Mouse (Mus musculus) neural tube, embryonic 15.5 days (tissue): ENCODE measurements around the gene Tnfaip2. TPM values are rescaled to one million over a fixed set of nuclear protein-coding genes. Genes with fewer than 3 reads are reported as not detected.

Source experiments
- ATAC-seq: fragments of 200-750 bp; cut with Nextera tagmentation; 2 replicates; pipeline ENCODE4 v1.8.0; 2017; ENCODE audit warnings: mild to moderate bottlenecking, moderate TSS enrichment, moderate library complexity; ENCODE audit not compliant: low FRiP score
- H3K27ac ChIP-seq: fragments of 300-500 bp; sonication (generic); replicated peaks from 2 replicates; pipeline ENCODE4 v1.5.1; 2015; ENCODE audit warnings: mild to moderate bottlenecking, inconsistent platforms
- H3K27me3 ChIP-seq: fragments of 300-500 bp; sonication (generic); replicated peaks from 2 replicates; pipeline ENCODE4 v1.6.1; 2015; ENCODE audit warnings: inconsistent platforms
- H3K36me3 ChIP-seq: fragments of 300-500 bp; sonication (generic); 2 replicates; pipeline ENCODE4 v1.6.1; 2015; ENCODE audit warnings: inconsistent platforms
- H3K4me1 ChIP-seq: fragments of 300-500 bp; sonication (generic); 2 replicates; pipeline ENCODE4 v1.6.1; 2015; ENCODE audit warnings: inconsistent platforms
- H3K4me2 ChIP-seq: fragments of 300-500 bp; sonication (generic); 2 replicates; pipeline ENCODE4 v1.6.1; 2015; ENCODE audit warnings: inconsistent platforms, mild to moderate bottlenecking, moderate library complexity
- H3K4me3 ChIP-seq: fragments of 300-500 bp; sonication (generic); replicated peaks from 2 replicates; pipeline ENCODE4 v1.5.1; 2015; ENCODE audit warnings: mild to moderate bottlenecking, inconsistent platforms
- H3K9ac ChIP-seq: fragments of 300-500 bp; sonication (generic); replicated peaks from 2 replicates; pipeline ENCODE4 v1.6.1; 2015; ENCODE audit warnings: mild to moderate bottlenecking, inconsistent platforms
- H3K9me3 ChIP-seq: fragments of 300-500 bp; sonication (generic); replicated peaks from 2 replicates; pipeline ENCODE4 v1.6.1; 2016; ENCODE audit warnings: inconsistent platforms
- WGBS: fragments of 180-500 bp; shearing (Covaris S2); methylation state at CpG from one replicate; pipeline ENCODE4 v1.1.7; 2015; ENCODE audit warnings: mixed read lengths; 5-methylcytosine and 5-hydroxymethylcytosine counted together
- polyA plus RNA-seq: library from polyadenylated mRNA; unstranded; fragments of >200 nt; fragmentation: Nextera tagmentation; extraction: Ambion mirVana; gene quantifications from 2 replicates; pipeline ENCODE4 v1.2.1, GENCODE M21; 2015

The Tnfaip2 gene
- polyA plus RNA-seq, 1 experiment from 2014 or later: 1.00 TPM

DNA sequence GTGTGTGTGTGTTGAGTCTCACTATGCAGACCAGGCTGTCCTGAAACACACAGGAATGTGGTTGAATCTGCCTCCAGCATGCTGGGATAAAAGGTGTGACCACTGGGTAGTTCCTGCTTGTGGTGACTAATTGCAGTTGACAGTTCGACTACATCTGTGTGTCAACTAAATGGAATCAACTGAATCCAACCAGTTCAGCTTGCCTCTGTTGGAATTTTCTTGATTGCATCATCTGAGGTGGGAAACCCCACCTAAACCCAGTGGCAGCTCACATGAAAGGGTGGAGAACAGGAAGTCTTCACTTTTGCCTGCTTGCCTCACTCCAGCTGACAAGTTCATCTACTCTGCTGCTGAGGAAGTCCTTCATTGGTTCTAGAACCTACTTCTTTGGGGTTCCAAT, 28.9 kb downstream of the Tnfaip2 start:
- WGBS: 81% methylated on average over 1 of the region's 1 CpGs
- Histone ChIP-seq H3K4me2 (no peak overlapping the region), H3K27me3 (peaks cover 4% of the 10 kb centered on the region; the same call in 1 of the 2 replicates), H3K4me1 (peaks cover 20% of the 10 kb centered on the region; the same call in 1 of the 2 replicates), H3K9ac (no peak overlapping the region), H3K36me3 (no peaks in the 10 kb centered on the region), H3K4me3 (no peak overlapping the region), H3K9me3 (no peaks in the 10 kb centered on the region), H3K27ac (no peak overlapping the region)
- no peak for ATAC-seq

DNA sequence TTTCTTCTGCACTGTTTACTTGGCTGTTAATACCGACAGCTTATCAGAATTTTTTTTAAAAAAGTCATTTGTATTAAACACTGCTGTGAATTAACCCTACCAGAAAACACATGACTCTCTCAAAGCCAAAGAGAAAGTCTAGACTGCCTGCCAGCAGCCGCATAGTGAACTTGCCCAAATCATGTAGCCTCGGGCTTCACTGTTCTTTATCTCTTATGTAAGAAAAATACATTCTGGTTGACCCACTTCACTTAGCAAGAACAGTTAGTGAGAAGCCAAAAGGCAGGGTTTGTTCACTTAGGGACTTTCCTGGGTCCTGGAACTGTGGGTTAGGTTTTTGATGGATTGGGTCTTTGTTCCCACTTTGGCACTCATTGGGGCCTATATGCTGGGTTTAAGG, 29.5 kb downstream of the Tnfaip2 start:
- WGBS: 92% methylated on average over 3 of the region's 3 CpGs
- Histone ChIP-seq H3K9me3 (no peaks in the 10 kb centered on the region), H3K27ac (no peak overlapping the region), H3K4me3 (no peak overlapping the region), H3K36me3 (no peaks in the 10 kb centered on the region), H3K9ac (no peak overlapping the region), H3K4me2 (no peak overlapping the region), H3K27me3 (peaks cover 4% of the 10 kb centered on the region; the same call in 1 of the 2 replicates), H3K4me1 (peaks cover 20% of the 10 kb centered on the region; the same call in 1 of the 2 replicates)
- ATAC-seq: no peak

DNA sequence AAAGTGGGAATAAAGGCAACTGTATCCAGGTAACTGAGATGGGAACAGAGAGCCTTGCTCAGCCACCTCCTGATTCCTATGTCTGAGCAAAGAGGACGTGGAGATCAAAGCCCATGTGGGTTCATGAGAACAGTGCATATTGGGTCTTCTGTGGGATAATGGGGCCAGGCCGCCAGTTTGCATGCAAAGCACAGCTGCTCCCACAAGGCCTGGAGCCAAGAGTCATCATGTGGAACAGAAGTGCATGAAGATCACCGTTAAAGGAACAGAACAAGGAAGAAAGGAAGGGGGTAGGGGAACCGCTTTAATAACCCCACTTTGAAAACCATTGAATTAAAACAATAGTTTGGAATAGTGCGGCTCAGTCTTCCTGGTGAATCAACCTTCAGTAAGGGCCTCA, 30.6 kb downstream of the Tnfaip2 start:
- Histone ChIP-seq H3K36me3 (no peaks in the 10 kb centered on the region), H3K4me3 (no peak overlapping the region), H3K9me3 (no peaks in the 10 kb centered on the region), H3K27ac (no peak overlapping the region), H3K27me3 (peaks cover 4% of the 10 kb centered on the region; the same call in 1 of the 2 replicates), H3K4me1 (peaks cover 20% of the 10 kb centered on the region; the same call in 1 of the 2 replicates), H3K4me2 (no peak overlapping the region), H3K9ac (no peak overlapping the region)
- 36% methylated on average over 5 of the region's 5 CpGs for WGBS
- no peak for ATAC-seq

DNA sequence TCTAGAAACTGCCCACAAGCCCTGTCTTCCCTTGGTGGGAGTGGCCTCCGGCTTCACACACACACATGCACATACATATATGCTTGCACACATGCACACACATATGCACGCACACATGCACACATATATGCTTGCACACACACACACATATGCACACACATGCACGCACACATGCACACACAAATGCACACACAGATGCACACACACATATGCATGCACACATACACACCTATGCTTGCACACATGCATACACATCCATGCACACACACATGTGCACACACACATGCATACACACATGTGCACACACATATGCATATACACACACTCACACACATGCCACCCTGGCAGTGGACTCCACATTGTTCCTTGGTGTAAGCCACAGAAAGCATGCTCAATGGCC, 32.1 kb downstream of the Tnfaip2 start:
- Histone ChIP-seq H3K9ac (no peak overlapping the region), H3K4me2 (no peak overlapping the region), H3K4me3 (no peak overlapping the region), H3K9me3 (no peaks in the 10 kb centered on the region), H3K27ac (no peak overlapping the region), H3K36me3 (no peaks in the 10 kb centered on the region), H3K4me1 (peaks cover 17% of the 10 kb centered on the region; the same call in 1 of the 2 replicates), H3K27me3 (peaks cover 4% of the 10 kb centered on the region; the same call in 1 of the 2 replicates)
- WGBS: 99% methylated on average over 3 of the region's 3 CpGs
- ATAC-seq: no peak

DNA sequence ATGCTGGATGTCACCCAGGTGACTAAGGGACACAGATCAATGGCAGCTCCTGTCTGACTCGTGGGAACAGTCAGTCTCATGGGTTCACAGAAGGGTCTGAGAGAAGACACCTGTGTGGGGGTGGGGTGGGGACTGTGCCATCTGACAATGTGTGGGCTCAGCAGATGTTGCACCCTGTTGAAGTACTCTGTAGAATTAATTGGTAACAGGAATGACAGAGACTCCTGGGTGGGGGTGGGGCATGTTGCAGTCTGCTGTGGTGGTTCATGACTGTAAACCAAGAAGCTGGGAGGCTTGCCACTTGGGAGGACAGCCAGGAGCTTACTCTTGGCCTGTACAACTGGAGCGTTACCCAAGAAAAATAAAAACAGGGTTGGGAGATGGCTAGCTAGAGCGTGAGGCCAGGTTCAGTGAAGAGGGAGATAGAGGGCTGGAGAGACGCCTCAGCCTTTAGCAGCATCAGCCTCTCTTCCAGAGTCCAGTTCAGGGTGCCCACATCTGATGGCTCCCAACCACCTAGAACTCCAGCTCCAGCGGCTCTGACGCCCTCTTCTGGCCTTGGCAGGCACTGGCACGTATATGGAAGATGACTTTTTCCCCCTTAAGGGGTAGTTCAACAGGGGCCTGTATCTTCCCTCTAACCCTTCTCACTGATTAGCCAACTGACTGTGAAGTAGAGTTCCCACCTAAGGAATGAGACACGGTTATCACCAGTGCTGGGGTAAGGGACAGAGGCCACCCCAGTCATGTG, 32.8 kb downstream of the Tnfaip2 start:
- no peak for ATAC-seq
- 57% methylated on average over 8 of the region's 8 CpGs for WGBS
- H3K4me1 ChIP-seq: peaks cover 16% of the 10 kb centered on the region; the same call in 1 of the 2 replicates
- no peaks in the 10 kb centered on the region for H3K9me3 ChIP-seq
- H3K4me2 ChIP-seq: no peak overlapping the region
- H3K4me3 ChIP-seq: no peak overlapping the region
- no peak overlapping the region for H3K9ac ChIP-seq
- no peaks in the 10 kb centered on the region for H3K36me3 ChIP-seq
- no peak overlapping the region for H3K27ac ChIP-seq
- H3K27me3 ChIP-seq: peaks cover 4% of the 10 kb centered on the region; the same call in 1 of the 2 replicates

DNA sequence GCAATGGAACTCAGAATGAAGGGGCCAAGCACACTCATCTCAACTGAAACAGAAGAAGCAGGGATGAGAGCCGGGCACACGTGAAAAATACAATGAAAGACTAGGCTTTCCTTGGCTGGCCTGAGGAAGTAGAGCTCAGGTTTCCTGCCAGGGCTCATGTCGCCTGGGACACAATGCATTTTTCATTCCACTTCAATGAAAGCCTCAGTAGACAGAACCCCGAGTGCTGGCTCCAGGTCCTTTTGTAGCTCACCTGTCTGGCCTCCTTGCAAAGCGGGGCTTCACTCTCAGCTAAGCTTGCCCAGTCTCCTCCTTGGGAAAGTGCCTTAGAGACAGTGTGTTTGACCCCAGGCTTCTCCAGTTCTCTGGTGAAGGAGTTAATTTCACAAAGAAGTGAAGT, 36.7 kb downstream of the Tnfaip2 start:
- peaks cover 12% of the 10 kb centered on the region; the same call in 1 of the 2 replicates for H3K27me3 ChIP-seq
- peaks cover 12% of the 10 kb centered on the region; the same call in 1 of the 2 replicates for H3K4me1 ChIP-seq
- ATAC-seq: no peak
- no peak overlapping the region for H3K4me3 ChIP-seq
- no peaks in the 10 kb centered on the region for H3K9me3 ChIP-seq
- no peak overlapping the region for H3K27ac ChIP-seq
- no peak overlapping the region for H3K9ac ChIP-seq
- WGBS: 71% methylated on average over 5 of the region's 5 CpGs
- no peak overlapping the region for H3K4me2 ChIP-seq
- no peaks in the 10 kb centered on the region for H3K36me3 ChIP-seq

DNA sequence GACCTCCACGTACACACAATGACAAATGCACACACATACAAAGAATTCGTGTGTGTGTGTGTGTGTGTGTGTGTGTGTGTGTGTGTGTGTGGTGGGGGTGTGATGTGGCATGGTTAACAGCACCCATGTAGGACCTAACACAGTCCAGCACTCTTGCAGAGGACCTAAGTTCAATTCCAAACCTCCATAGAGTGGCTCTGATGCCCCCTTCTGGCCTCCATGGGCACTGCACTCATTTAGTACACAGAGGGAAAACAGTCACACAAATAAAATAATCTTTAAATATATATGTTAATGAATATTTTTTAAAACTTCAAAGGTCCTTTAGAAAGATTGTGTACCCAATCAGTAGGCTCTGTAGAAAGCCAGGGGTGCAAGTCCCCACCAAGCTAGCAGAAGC, 37.6 kb downstream of the Tnfaip2 start:
- H3K4me1 ChIP-seq: peaks cover 10% of the 10 kb centered on the region
- WGBS: 76% methylated on average over 2 of the region's 2 CpGs
- no peak overlapping the region for H3K27ac ChIP-seq
- H3K9ac ChIP-seq: no peak overlapping the region
- peaks cover 22% of the 10 kb centered on the region for H3K27me3 ChIP-seq
- no peaks in the 10 kb centered on the region for H3K36me3 ChIP-seq
- no peak overlapping the region for H3K4me3 ChIP-seq
- no peaks in the 10 kb centered on the region for H3K9me3 ChIP-seq
- ATAC-seq: no peak
- H3K4me2 ChIP-seq: no peak overlapping the region

DNA sequence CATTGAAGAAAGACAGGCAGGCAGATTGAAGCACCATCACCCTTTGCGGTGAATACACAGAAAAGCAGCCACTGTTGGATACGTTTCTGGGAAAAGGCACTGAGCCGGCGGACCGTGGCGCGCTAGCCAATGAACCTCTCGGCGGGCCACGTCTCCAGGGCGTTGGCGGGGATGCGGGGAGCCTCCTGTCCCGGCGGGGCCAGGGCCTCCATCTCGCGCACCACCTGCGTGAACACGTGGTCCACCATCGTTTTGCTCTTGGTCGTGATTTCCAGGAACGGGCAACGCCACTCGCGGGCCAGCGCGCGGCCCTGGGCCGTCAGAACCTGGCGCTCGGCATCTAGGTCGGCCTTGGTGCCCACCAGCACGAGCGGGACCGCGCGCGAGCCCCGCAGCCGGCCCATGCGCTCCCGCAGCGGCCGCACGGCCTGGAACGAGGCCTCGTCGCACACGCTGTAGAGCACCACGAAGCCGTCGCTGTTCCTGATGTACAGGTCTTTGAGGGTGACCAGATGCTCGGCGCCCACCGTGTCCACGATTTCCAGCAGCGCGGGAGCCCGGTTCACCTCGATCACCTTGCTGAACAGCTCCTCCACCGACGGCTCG, 42.9 kb downstream of the Tnfaip2 start:
- Histone ChIP-seq H3K27ac (no peak overlapping the region), H3K4me1 (peaks cover 22% of the 10 kb centered on the region), H3K36me3 (no peaks in the 10 kb centered on the region), H3K9me3 (no peaks in the 10 kb centered on the region), H3K27me3 (peaks cover 68% of the 10 kb centered on the region), H3K9ac (peak overlapping the region; percentile 35; the same call in 1 of the 2 replicates), H3K4me2 (peak overlapping the region; percentile 61), H3K4me3 (peak overlapping the region; percentile 38)
- under 1% methylated on average over 63 of the region's 63 CpGs for WGBS
- no peak for ATAC-seq

DNA sequence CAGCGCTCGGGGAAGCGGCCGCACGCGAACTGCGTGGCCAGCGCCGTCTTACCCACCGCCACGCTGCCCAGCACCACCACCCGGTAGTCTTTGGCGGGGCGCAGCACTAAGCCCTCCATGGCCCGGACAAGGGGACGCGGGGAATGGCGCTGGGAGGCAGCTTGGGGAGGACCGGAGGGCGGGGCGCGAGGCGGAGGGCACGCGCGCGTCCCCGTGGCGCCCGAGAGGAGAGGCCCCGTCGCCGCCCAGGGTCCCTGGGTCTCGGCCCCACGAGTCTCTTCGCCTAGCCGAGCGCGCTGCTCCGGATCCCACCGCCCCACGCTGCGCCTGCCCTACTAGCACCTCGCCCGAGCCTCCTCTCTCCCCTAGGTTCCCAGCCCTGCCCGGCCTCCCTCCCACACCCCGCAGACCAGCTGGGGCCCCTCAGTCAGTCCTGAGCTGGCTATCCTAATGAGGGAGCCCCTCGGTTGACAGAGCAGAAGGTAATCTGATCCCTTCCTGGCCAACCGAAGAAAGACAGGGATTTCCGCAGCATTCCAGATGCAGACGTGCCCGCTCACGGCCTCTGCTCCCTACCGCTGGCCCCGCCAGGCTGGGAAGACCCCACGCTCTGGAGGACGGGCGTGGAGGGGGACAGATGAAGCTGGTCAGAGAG, 43.5 kb downstream of the Tnfaip2 start, which contains the start of gene Gm266:
TSS of gene Gm266 (minus strand) at position 172 of the 655 bp plus-strand sequence.
- Histone ChIP-seq H3K27me3 (peaks cover 68% of the 10 kb centered on the region), H3K9ac (peak within 1 kb of the TSS; percentile 35; the same call in 1 of the 2 replicates), H3K9me3 (no peaks in the 10 kb centered on the region), H3K4me1 (peaks cover 22% of the 10 kb centered on the region), H3K4me3 (peak within 1 kb of the TSS; percentile 38), H3K4me2 (peak within 1 kb of the TSS; percentile 61), H3K27ac (no peak within 1 kb of the TSS), H3K36me3 (no peaks in the 10 kb centered on the region)
- ATAC-seq: peak; percentile 24; the same call in 1 of the 2 replicates
- WGBS: under 1% methylated on average over 44 of the region's 58 CpGs

DNA sequence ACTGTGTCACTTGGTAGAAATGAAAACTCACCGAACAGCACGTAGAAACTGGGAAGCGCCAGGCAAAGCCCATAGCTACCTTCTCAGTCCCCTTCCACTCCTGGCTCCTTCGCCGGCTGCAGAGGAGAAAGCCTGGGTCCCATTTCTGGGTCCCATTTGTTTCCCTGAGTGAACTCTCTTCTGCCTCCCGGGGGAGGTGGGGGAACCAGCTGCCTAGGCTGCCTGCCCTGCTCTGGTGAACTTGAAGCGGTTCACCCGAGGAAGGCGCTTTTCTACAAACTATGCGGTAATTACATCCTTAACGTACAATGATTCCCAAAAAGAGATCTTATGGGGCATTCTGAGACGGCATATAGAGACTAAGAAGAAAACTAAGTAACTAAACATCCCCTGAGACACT, 44.2 kb downstream of the Tnfaip2 start:
- peaks cover 68% of the 10 kb centered on the region for H3K27me3 ChIP-seq

DNA sequence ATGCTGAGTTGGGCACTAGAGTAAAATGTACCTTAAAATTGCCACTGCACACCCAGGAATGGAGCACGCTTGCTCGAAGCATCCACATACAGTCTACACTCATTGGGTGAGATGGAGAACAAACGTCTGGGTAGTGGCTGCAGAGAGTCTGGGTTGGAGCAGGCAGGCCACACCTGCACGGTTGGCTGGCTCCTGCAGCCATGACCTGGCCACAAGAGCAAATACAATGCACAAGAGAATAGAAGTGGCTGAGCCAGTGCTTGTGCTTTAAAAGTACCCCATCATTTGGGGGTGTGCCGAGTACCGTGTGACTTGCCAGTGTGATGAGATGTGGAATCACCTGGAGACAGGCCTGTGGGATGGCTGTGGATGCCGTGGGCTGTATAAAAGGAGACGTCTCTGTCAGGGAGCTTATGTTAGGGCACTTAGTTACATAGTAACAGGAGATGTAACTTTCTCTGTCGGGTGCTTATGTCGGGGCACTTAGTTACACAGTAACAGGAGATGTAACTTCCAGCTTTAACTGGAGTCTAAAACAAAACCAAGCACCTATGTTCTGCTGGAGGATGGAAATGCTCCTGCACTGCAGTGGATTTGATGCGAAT, 47.1 kb downstream of the Tnfaip2 start:
- peaks cover 52% of the 10 kb centered on the region for H3K27me3 ChIP-seq
- ATAC-seq: no peak
- H3K4me2 ChIP-seq: no peak overlapping the region
- no peak overlapping the region for H3K4me3 ChIP-seq
- no peaks in the 10 kb centered on the region for H3K9me3 ChIP-seq
- H3K27ac ChIP-seq: no peak overlapping the region
- 71% methylated on average over 11 of the region's 11 CpGs for WGBS
- no peaks in the 10 kb centered on the region for H3K36me3 ChIP-seq
- no peak overlapping the region for H3K9ac ChIP-seq
- peaks cover 19% of the 10 kb centered on the region for H3K4me1 ChIP-seq

More for the DNA sequence above, 44.2 kb downstream of the Tnfaip2 start:
- Histone ChIP-seq H3K4me2 (peak overlapping the region; percentile 61), H3K4me1 (peaks cover 19% of the 10 kb centered on the region), H3K9ac (no peak overlapping the region), H3K36me3 (no peaks in the 10 kb centered on the region), H3K27ac (no peak overlapping the region), H3K4me3 (peak overlapping the region; percentile 38), H3K9me3 (no peaks in the 10 kb centered on the region)
- no peak for ATAC-seq
- 6% methylated on average over 12 of the region's 12 CpGs for WGBS
